Mouse (Mus musculus) mesoderm, embryonic 11.5 days (tissue): Measurements from ENCODE around the gene Acot8.

Experiments used
- DNase-seq: peaks from one replicate; pipeline ENCODE4 v3.0.0-alpha.2; 2012; ENCODE audit warnings: low read depth, low spot score

The Acot8 gene

GRCm38 (mm10) chr2:164757841-164758240 is 46.8 kb downstream of the Acot8 start:
- no peak for DNase-seq

- DNase-seq, result no peak
Measured at GRCm38 (mm10) chr2:164754800-164755199, 49.9 kb downstream of the Acot8 start.

- no peak for DNase-seq
Measured at GRCm38 (mm10) chr2:164754105-164754504, 50.6 kb downstream of the Acot8 start.

- DNase-seq, result no peak
Measured at GRCm38 (mm10) chr2:164752454-164752853, 52.2 kb downstream of the Acot8 start.

GRCm38 (mm10) chr2:164748991-164749390 is 55.7 kb downstream of the Acot8 start:
- DNase-seq, result no peak

GRCm38 (mm10) chr2:164748191-164748590 is 56.5 kb downstream of the Acot8 start:
- DNase-seq, result no peak

- no peak for DNase-seq
Measured at GRCm38 (mm10) chr2:164746693-164747092, 58.0 kb downstream of the Acot8 start.

- DNase-seq, result peak; percentile 95
Measured at GRCm38 (mm10) chr2:164745843-164746479, 58.7 kb downstream of the Acot8 start, which contains the start of the genes Wfdc3 and Dnttip1. TSS of gene Wfdc3 (minus strand) at chr2:164745931. TSS of gene Dnttip1 (plus strand) at chr2:164745983.

- DNase-seq, result no peak
Measured at GRCm38 (mm10) chr2:164744987-164745386, 59.7 kb downstream of the Acot8 start.
